Mouse (Mus musculus): ENCODE data around the gene Gm29866. TPM values are rescaled to one million over a fixed set of nuclear protein-coding genes. Genes with fewer than 3 reads are reported as not detected.
"Not testable (repeated sequence)": the region's sequence is repeated elsewhere in the genome, so short reads cannot be mapped to it uniquely, and the experiment has no call there.

Gene Gm29866
- total RNA-seq (2014; rRNA removed), result not detected in 2 replicates
- polyA plus RNA-seq (2015; fragmentation: Nextera tagmentation; extraction: Ambion mirVana), result not detected in 2 replicates

DNA sequence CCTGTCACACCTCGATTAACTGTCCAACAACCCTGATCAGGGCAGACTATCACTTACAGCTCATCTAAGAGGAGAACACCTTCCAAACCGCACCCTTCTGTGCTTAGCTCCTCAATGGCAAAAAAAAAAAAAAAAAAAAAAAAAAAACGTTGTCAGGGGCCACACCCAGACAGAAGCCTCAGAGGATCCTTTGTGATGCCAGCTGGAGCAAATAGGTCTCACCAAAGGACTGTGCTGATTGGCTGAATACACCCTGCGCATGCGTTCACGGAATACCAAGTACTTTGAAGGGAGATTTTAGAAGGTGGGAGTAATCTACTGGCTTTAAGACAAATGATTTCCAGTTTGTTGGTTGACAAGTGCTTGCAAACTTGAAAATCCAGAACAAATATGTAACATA is at the start of gene Gm29866:
TSS of gene Gm29866 (minus strand) at position 101 of the 400 bp plus-strand sequence.
- H3K27me3 ChIP-seq (ENCODE audit: insufficient read depth, low read length); H3K9ac ChIP-seq (replicated peaks; ENCODE audit: low read length, poor library complexity, severe bottlenecking); H3K36me3 ChIP-seq (ENCODE audit: insufficient read depth, low read length); H3K4me1 ChIP-seq (ENCODE audit: insufficient read depth, low read length); H3K9me3 ChIP-seq (ENCODE audit: low read length); H3K4me2 ChIP-seq (ENCODE audit: low read depth, low read length, poor library complexity, severe bottlenecking); H3K4me3 ChIP-seq (ENCODE audit: low read depth, low read length); DNase-seq (ENCODE audit: low spot score); H3K27ac ChIP-seq (ENCODE audit: low read depth, low read length); ATAC-seq (ENCODE audit: low FRiP score): not testable (repeated sequence)
- WGBS, result no CpG with 5 or more reads among the region's 6 CpGs

Other genes starting within 250 kb of the Gm29866 start
- not detected in 2 replicates for gene Gm20909, start 170.9 kb upstream of the Gm29866 start, total RNA-seq (2014; rRNA removed)
- gene Gm20909, start 170.9 kb upstream of the Gm29866 start, polyA plus RNA-seq (2015; fragmentation: Nextera tagmentation; extraction: Ambion mirVana), result not detected in 2 replicates
- not detected in 2 replicates for gene Gm20865, start 247.9 kb upstream of the Gm29866 start, total RNA-seq (2014; rRNA removed)
- gene Gm20865, start 247.9 kb upstream of the Gm29866 start, polyA plus RNA-seq (2015; fragmentation: Nextera tagmentation; extraction: Ambion mirVana), result not detected in 2 replicates